Mouse (Mus musculus) C2C12 (cell line): ENCODE data around the gene BC037034. TPM values are rescaled to one million over a fixed set of nuclear protein-coding genes. Genes with fewer than 3 reads are reported as not detected.

Experiments
- H3K27me3 ChIP-seq: one replicate; pipeline ENCODE4 v1.6.1; 2011; ENCODE audit not compliant: control insufficient read depth, insufficient read depth, insufficient read length
- H3K36me3 ChIP-seq: one replicate; pipeline ENCODE4 v1.6.1; 2011; ENCODE audit not compliant: control insufficient read depth, insufficient read depth
- H3K4me3 ChIP-seq: one replicate; pipeline ENCODE4 v1.5.1; 2011; ENCODE audit warnings: mild to moderate bottlenecking, control low read depth; ENCODE audit not compliant: poor library complexity, insufficient read depth, severe bottlenecking
- H3K79me2 ChIP-seq: one replicate; pipeline ENCODE4 v1.6.1; 2011; ENCODE audit not compliant: control insufficient read depth, insufficient read depth
- H3K79me3 ChIP-seq: one replicate; pipeline ENCODE4 v1.6.1; 2011; ENCODE audit warnings: low read depth, control low read depth
- H3ac ChIP-seq: one replicate; pipeline ENCODE3; 2011; ENCODE audit warnings: low read depth; ENCODE audit not compliant: control insufficient read depth, insufficient read length
- CEBPB ChIP-seq: IDR thresholded peaks from one replicate; pipeline ENCODE4 v1.6.1; 2011; ENCODE audit warnings: low read depth, mild to moderate bottlenecking, control low read depth, moderate library complexity
- CTCF ChIP-seq: IDR thresholded peaks from one replicate; pipeline ENCODE4 v1.5.1; 2011; ENCODE audit not compliant: control insufficient read depth, insufficient read depth, insufficient read length
- FOSL1 ChIP-seq: IDR thresholded peaks from one replicate; pipeline ENCODE4 v1.8.0; 2011; ENCODE audit warnings: mild to moderate bottlenecking, low read length; ENCODE audit not compliant: poor library complexity, insufficient read depth, severe bottlenecking
- MAX ChIP-seq: IDR thresholded peaks from one replicate; pipeline ENCODE4 v1.6.1; 2011; ENCODE audit warnings: mild to moderate bottlenecking, control low read depth
- MYOD1 ChIP-seq: IDR thresholded peaks from one replicate; pipeline ENCODE4 v1.6.1; 2011; ENCODE audit warnings: low read depth; ENCODE audit not compliant: control insufficient read depth, insufficient read length
- MYOG ChIP-seq: IDR thresholded peaks from one replicate; pipeline ENCODE4 v1.6.1; 2011; ENCODE audit not compliant: control insufficient read depth, insufficient read length; ENCODE audit errors: extremely low read depth
- USF1 ChIP-seq: IDR thresholded peaks from one replicate; pipeline ENCODE4 v1.6.1; 2011; ENCODE audit warnings: low read depth, mild to moderate bottlenecking, control low read depth, moderate library complexity
- long read RNA-seq, 2 experiments: library from polyadenylated mRNA; unstranded; transcript quantifications; one replicate each; pipeline ENCODE4 v2.0.0; 2019 to 2020
- polyA plus RNA-seq: library from polyadenylated mRNA; unstranded; fragments of >200 nt; fragmentation: generic; extraction: Trizol; gene quantifications from one replicate; pipeline ENCODE4 v1.2.1, GENCODE M21; 2012; ENCODE audit warnings: missing spikeins

Gene BC037034
- 6.8 TPM for polyA plus RNA-seq
- long read RNA-seq, experiment 1: 0 reads
- long read RNA-seq, experiment 2, partial matches to known transcripts: 1 of 2 reads
- long read RNA-seq, experiment 2, other reads (novel, unspliced or antisense): 1 of 2 reads

DNA sequence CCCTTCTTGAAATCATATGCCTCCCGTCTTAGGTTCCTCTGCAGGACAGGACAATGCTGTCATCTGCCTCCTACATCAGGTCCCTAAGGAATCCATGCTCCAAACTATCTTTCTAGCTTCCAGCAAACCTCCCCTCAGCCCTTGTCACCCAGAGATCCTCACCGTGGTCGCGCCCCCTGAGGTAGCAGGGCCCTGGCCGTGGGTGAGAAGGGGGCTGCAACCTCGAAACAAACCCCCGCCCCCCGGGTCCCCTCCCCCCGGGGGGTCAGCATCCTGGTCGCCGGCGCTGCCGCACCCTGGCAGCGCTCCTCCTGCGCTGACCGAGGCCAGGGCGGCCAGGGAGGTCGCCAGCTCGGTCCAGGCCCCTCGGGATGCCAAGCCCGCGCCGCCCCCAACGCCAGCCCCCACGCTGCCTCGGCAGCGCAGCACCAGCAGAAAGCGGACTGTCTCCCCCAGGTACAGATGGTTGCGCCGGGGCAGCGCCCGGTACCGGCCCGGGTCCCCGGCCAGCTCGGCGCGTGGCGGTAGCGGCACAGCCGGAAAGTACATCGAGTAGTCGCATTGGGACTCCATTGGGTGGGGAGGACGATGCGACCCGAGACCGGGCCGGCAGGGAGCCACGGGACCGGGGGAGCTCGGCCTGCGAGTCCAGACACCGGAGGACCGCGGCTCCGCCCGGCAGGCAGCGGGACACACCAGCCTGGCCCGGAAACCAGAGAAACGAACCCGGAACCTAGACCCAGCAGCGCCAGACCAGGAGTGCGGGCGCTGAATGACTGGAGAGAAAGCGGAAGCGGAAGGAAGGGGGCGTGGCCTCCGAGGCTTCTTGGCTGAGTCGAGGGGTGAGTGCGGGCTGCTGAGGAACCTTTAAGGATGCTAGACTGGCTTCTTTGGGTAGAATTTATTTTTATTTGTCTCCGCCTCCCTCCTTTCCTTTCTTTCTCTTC is at the start of gene BC037034:
Gene BC037034, minus strand, starts transcription at position 774 of the 947 bp plus-strand sequence.
- H3ac ChIP-seq: peak within 1 kb of the TSS; percentile 97
- no peaks in the 10 kb centered on the region for H3K27me3 ChIP-seq
- no peak for TF ChIP-seq MYOG
- TF ChIP-seq MYOD1: no peak
- no peak for TF ChIP-seq CTCF
- no peak for TF ChIP-seq CEBPB
- TF ChIP-seq MAX: peak; percentile 63
- TF ChIP-seq USF1: no peak
- TF ChIP-seq FOSL1: no peak
- no peaks in the 10 kb centered on the region for H3K79me3 ChIP-seq
- H3K36me3 ChIP-seq: peaks cover 3% of the 10 kb centered on the region
- peaks cover 24% of the 10 kb centered on the region for H3K79me2 ChIP-seq
- H3K4me3 ChIP-seq: peak within 1 kb of the TSS; percentile 69

DNA sequence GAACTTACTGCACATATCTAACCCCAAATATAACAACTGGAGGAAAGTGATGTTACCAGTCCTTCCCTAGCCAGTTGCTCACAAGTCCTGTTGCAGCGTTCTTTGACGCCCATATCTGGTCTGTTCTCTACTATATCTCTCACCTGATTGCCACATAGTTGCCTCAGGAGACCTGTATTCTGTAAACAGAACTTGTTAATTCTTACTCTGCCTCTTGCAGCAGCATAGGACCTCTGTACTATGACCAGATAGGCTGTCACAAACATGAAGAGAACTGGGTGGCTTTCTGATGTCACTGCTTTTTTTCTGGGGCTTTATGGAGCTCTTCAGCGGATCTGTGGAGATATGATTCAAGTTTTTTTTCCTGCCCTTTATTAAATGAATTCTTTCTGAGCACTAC is 49.0 kb upstream of the BC037034 start:
- Histone ChIP-seq H3K79me3 (no peaks in the 10 kb centered on the region), H3K4me3 (no peak overlapping the region), H3K79me2 (no peaks in the 10 kb centered on the region), H3K27me3 (no peaks in the 10 kb centered on the region), H3K36me3 (no peaks in the 10 kb centered on the region), H3ac (no peak overlapping the region)
- no peak for TF ChIP-seq USF1

DNA sequence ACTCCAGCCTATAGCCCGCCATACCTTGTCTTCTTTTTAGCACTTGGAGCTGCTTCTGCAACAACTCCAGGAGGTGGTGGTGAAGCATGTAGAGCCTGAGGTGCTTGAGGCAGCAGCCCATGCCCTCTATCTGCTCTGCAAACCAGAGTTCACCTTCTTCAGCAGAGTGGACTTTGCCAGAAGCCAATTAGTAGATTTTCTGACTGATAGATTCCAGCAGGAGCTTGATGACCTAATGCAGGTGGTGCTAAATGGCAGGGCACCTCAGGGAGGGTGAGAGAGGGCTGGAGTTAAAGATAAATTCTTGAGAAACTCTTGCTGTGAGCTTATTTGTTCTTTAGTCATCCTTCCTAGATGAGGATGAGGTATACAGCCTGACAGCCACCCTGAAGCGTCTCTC is 35.8 kb upstream of the BC037034 start:
- TF ChIP-seq USF1 (no peak), MAX (no peak), FOSL1 (no peak), MYOG (no peak), MYOD1 (no peak), CEBPB (no peak), CTCF (no peak)
- Histone ChIP-seq H3ac (no peak overlapping the region), H3K27me3 (peaks cover 6% of the 10 kb centered on the region), H3K79me2 (no peaks in the 10 kb centered on the region), H3K79me3 (no peaks in the 10 kb centered on the region), H3K4me3 (no peak overlapping the region), H3K36me3 (no peaks in the 10 kb centered on the region)

DNA sequence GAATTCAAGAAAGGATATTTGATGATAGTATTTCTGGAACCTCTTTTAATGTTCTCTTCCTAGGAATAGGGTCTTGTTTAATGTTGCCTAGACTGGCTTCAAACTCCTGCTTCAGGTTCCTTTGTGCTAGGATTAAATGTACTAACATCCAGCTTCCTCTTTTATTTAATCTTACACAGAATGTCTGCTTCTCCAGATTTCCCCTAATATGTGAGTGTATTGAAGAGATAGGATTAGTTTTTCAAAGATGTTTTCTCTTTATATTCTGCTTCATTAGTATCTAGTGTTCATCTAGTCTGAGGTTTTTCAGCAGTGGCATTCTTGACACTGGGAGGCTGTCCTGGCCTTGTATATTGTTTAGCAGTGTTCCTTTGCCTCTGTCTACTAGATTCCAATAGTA is 30.3 kb upstream of the BC037034 start:
- no peaks in the 10 kb centered on the region for H3K36me3 ChIP-seq
- H3K4me3 ChIP-seq: no peak overlapping the region
- TF ChIP-seq MYOG (no peak), USF1 (no peak)
- no peaks in the 10 kb centered on the region for H3K79me3 ChIP-seq
- H3K79me2 ChIP-seq: no peaks in the 10 kb centered on the region
- peaks cover 5% of the 10 kb centered on the region for H3K27me3 ChIP-seq
- H3ac ChIP-seq: no peak overlapping the region

DNA sequence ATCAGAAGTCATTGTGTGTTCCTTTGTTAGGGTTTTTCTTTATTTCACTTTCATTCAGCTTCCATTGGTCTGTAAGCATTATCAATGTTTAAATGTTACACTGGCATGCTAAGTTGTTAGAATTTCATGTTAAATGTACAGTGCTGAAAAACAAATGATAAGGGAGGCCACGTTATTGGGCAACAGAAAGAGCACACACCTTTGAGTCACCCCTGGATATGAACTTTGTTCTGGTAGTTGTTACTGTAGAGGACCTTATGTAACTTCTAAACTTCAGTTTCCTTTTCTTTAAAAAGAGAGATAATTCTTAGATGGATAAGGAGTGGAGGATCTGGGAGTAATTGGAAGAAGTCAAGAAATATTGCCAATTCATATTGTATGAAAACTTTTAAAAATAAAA is 27.8 kb upstream of the BC037034 start:
- Histone ChIP-seq H3K79me3 (no peaks in the 10 kb centered on the region), H3K79me2 (no peaks in the 10 kb centered on the region), H3K36me3 (no peaks in the 10 kb centered on the region), H3K4me3 (no peak overlapping the region), H3ac (no peak overlapping the region), H3K27me3 (no peaks in the 10 kb centered on the region)
- no peak for TF ChIP-seq CEBPB
- TF ChIP-seq MYOG: no peak
- TF ChIP-seq MAX: no peak
- no peak for TF ChIP-seq CTCF
- TF ChIP-seq FOSL1: no peak
- no peak for TF ChIP-seq USF1
- no peak for TF ChIP-seq MYOD1

DNA sequence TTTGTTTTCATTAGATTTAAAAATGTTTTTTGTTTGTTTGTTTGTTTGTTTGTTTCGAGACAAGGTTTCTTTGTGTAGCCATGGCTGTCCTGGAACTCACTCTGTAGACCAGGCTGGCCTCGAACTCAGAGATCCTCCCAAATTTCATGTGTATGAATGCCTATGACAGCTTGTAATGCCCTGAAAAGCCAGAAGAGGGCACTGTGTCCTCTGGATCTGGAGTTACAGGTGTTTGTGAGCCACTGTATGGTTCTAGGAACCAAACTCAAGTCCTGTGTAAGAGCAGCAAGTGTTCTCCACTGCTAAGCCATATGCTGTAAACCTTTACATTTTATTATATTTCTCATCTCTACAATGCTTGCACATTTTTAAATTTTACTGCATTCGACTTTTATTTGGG is 24.0 kb upstream of the BC037034 start:
- Histone ChIP-seq H3K27me3 (no peaks in the 10 kb centered on the region), H3K4me3 (no peak overlapping the region), H3K79me3 (no peaks in the 10 kb centered on the region), H3K79me2 (no peaks in the 10 kb centered on the region), H3K36me3 (no peaks in the 10 kb centered on the region), H3ac (no peak overlapping the region)
- TF ChIP-seq USF1 (no peak), CEBPB (no peak), MYOG (no peak), FOSL1 (no peak), MAX (no peak), MYOD1 (no peak), CTCF (no peak)
